Mouse (Mus musculus) left cerebral cortex, postnatal 4 days (tissue): ENCODE results near the gene Cyp2u1. TPM values are rescaled to one million over a fixed set of nuclear protein-coding genes. Genes with fewer than 3 reads are reported as not detected.

Experiments used
- DNase-seq: peaks from one replicate; pipeline ENCODE4 v3.0.0-alpha.2; 2022
- intact Hi-C: fragments of 180-260 bp; cut with DNase I; formaldehyde crosslinking; loops from one replicate; pipeline ENCODE4 v1.15.1; 2025
- total RNA-seq, 2 experiments: library from RNA; stranded (reverse); gene quantifications; 2 replicates each; pipeline ENCODE4 v1.2.3; 2021

Gene Cyp2u1
- total RNA-seq, 2 experiments from 2014 or later, result 13.1 to 14.4 TPM

DNA sequence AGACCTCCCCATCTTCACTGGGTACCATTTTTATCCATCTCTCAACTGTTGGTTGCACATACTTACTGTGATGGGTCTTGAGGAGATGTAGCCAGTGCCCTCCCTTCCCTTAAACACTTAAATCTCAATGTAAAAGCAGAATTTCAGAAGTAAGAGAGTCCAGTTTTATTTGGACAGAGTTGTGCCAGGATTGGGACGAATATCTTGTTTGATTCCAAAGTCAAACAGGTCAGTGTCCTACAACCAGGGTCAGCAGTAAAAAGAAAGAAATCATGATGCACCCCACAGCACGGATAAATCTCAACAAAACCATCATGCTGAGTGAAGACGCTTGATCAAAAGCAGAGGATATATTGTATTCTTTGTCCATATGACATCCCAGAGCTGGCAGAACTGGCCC lies 4.8 kb upstream of the Cyp2u1 start:
- no peak for DNase-seq
- intact Hi-C loops, result no loop called here

DNA sequence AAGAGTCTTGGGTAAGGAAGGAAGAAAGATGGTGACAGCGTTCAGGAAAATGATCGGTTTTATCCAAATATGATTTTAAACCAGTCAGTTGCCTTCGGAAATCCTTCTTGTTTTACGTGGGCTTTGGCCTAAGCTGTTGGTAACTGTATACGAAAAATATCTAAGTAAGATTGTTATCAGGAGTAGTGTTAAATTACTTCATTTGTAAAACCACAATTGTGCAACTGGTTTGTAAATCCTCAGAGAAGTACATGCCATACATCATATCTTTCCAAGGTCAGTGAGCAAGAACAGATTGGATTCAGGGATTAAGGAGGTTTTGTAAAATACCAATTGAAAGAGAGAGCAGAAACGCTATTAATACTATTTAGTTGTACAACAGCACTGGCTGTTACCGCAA lies 3.2 kb upstream of the Cyp2u1 start:
- intact Hi-C loops, result no loop called here
- DNase-seq, result no peak

DNA sequence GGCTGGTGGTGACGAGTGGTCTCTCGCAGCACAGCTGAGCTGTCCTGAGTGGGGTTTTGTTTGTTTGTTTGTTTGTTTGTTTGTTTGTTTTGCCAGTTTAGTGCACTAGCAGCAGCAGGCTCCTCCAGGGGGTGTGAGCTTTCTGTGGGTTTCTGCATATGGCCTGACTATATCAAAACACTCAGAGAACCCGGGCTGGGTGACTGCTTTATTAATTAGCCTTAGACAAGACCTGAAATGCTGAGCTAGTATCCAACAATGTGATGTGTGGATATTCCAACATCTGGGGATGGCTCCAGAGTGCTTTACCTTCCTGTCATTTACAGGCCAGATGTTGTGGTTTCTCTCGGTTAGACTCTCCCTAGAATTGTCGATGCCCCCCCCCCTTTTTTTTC lies 290 bp upstream of the Cyp2u1 start:
- intact Hi-C loops, result no loop called here
- no peak for DNase-seq

DNA sequence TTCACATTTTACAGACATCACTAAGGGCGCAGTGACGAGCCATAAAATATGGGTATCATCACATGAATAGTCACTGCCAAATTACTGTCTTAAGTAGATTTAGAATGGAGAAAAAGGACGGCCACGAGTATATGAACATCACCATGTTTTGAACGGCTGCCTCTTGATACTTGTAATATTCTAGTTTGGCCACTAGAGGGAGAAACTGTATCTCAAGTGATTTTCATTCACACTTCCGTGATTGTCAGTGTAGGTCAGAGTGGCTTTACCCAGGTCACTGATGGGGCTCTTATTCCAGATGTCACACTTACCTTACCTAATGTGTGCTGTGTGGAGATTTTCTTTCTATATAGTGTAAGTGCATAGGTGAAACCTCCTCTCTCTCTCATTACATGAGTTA lies 3.1 kb downstream of the Cyp2u1 start:
- intact Hi-C loops, result no loop called here
- DNase-seq, result no peak

DNA sequence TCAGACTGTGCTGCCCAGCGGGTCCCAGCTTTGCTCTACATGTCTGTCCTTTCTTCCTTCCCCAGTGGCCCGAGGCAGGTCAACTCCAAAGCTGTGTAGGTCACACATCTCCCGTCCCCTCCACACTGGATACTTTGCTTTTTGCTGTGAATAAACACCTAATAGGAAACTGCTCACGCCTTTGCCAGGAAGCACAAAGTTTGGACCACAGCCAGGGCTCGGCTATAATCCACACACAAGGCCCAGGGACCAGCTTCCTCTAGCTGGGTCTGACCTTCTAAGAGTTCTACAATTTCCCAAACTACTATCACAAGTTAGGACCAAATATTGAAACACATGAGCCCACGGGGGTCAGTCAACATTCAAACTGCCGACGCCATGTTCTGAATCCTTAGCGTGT lies 3.9 kb downstream of the Cyp2u1 start:
- intact Hi-C loops, result no loop called here

DNA sequence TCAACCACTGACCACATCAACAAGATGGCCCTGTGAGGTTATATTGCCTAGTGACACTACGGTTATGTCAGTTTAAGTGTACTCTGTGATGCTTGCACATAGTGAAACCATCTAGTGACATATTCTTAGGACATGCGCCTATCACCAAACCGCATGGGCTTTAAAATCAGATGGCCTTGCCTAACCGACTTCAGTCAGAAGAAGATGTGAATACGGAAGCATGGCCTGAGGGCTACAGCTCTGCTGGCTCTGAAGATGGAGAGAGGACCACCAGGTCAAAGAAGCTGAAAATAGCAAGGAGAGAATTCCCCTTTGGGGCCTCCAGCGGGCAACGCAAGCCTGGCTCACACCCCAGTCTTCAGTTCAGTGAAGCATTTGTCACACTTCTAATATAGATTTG lies 6.1 kb downstream of the Cyp2u1 start:
- intact Hi-C loops, result no loop called here
- DNase-seq, result no peak

More for the DNA sequence above, 3.9 kb downstream of the Cyp2u1 start:
- no peak for DNase-seq

DNA sequence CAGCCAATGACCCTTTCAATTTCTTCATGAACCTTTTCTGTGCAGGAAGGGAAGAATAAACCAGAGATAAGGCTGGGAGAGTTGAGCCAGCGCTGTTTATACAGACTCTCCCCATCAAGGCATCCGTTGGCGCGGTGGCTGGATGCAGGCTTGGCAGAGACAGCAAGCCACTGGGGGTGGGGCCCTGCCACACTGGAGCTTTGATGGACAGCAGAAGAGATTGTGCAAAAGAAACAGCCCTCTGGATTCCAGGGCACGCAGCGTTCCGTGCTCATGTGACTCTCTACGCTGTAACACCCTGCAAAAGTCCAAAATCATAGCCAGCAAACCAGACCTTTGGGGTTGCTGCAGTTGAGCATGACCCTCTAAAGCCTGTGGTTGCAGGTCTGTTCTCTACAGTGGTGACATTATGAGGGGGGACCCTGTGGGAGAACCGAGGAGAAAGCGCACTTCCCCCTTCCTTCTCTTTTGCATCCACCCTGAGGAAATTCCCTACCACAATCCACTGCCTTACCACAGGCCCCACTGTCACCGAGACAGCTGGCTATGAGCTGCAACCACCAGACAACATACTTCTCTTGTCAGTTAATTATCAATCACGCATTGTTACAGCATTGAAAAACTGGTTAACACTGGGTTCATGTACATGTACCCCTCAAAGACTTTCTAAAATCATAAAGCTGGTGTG lies 7.4 kb downstream of the Cyp2u1 start:
- no peak for DNase-seq
- intact Hi-C loops, result no loop called here

DNA sequence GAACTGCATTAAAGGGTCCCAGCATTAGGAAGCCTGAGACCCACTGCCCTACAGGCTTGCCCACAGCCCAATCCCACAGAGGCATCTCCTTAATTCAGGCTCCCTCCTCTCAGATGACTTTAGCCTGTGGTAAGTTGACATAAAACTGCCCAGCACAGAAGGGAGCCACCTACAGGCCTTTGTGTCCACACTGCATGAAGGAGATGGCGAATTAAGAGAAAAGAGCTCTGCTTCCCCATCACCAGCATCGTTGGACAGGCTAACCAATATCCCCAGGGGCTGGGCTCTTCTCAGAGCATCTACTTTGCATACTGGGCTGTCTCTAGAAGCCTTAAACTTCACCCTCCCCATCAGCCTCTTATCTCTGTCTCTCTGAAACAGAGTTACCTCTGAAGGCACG lies 8.5 kb downstream of the Cyp2u1 start:
- no peak for DNase-seq
- intact Hi-C loops, result no loop called here

DNA sequence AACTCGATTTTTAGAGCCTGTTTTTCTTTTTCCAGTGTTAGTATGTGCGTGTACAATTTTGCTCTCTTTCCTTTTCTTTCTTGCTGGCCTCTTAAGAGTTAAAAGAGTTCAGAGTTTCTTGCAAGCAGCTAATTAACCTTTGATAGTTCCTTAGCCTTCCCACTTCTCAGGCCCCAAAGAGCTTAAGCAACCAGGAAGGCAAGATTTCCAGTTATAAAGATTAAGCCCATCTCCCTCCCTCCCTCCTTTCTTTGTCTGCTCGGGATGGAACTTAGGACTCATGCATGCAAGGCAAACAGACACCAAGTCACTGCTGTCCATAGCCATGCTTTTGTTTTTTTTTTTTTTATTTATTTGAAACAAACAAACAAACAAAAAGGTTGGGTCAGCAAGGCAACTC lies 10.1 kb downstream of the Cyp2u1 start:
- DNase-seq, result no peak
- intact Hi-C loops, result no loop called here

DNA sequence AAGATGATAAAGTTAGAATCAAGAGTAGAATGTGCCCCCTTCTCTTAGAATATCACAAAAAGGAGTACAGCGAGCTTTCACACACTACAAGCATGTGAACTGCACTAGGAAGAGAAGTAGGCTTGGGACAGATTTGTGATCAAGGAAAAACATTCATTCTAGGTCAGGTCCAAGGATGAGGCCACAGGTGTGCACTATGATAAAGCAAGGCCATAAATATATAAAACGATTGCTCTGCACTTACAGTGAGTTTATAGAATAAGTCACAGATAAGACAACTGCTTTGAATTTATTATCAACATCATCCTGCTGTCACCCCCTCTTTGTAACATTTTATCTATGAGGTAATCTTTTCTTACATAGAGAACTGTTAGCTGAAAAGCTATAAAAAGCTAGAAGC lies 10.7 kb downstream of the Cyp2u1 start:
- intact Hi-C loops, result no loop called here
- DNase-seq, result no peak

DNA sequence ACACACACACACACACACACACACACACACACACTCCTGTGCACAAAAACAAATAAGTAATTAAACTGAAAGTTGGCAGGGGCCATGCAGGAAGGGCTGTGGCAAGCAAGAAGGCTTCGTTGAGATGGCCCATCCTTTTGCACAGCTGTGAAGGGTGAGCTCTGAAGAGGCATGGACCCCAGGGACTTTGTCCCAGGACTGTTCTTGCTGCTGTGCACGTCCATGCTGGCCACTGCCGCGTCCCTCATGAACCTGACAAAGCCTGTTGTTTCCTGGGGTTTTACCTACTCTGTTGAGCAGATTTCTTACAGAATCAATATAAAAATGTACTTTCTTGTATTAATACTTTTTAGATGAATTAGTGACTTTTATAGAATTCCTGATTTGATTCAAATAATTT lies 11.1 kb downstream of the Cyp2u1 start:
- DNase-seq, result no peak
- intact Hi-C loops, result no loop called here

DNA sequence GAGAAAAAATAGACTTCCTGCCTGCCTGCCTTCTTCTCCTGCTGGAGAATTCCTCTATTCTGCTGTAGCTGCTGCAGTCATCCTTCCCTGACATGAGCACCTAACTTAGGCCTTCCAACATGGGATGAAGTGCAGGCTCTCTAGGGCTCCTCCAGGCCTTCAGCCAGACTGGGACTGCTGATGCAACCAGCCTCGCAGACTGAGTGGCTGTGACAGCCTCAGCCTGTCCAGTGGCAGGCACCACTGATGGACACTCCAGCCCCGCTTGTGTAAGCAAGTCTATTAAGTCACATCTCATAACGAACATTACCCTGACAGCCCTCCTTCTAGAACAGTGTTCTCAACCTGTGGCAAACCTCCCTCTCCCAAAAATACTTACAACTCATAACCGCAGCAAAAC lies 28.9 kb downstream of the Cyp2u1 start:
- intact Hi-C loops, result no loop called here
- DNase-seq, result no peak

DNA sequence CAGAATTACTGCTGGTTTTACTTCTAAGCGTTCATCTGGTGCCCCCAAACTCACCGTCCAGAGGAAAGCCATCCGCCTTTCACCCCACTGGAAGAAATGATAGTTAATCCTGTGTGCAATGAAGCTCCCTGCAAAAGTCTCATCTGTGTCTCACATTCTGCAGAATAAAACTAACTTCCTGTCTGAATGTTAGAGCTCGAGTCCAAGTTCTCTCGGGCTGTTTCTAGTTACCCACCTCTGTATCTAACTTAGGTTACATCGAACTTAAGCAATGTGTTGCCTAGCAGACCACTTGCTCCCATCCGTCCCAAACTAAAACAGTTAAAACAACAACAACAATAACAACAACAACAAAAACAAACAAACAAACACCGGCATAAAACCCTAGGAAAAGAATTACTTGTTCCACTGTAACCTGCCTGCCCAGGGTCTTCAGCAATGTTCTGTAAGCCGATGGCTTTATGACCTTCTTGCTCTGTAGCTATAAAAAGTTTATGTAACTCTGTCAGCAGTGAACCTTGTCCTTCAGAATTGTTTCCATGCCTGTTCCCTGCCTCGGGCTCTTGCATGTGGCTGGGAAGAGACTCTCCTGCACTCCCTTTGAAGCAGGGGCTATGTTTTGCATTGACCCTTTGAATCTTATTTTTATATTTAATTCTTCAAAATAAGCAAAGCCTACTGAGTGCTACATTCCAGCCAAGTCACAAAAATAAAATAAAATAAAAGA lies 30.5 kb downstream of the Cyp2u1 start:
- intact Hi-C loops, result no loop called here

DNA sequence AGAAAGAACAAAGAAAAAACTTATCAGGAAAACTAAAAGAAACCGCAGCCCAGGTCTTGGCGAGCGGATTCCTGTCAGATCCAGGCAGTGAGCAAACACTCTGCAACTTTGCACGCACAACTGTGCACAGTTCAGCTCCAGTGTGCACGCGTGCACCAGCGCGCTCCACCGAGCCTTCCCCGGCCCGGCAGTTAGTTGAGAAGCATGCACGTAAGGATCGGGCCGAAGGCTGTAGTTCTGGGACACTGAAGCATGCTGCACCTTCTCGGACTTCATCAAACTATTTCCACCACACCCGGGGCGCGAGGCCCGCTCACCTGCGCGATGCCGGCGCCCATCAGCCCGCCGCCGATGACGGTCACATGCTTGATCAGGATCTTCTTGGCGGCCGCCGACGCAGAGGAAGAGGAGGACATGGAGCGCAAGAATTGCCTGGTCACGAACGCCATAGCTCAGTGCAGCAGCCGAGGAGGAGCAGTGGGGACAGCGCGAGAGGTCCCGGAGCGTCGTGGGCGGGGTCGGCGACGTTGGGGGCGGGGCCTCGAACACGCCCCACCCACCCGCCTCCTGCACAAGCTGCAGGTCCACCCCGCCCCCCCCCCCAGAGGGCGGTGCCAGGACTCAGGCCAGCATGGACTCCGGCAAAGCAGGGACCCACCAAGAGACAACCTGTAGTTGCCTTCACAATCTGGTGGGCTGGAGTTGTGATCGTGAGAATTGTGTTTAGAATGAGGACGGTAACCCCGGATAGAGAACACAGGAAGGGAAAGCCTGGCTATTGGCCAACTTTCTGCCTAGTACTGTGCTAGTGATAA lies 31.3 kb downstream of the Cyp2u1 start, which contains the start of gene Hadh:
Hadh (minus strand) TSS at position 543 of the 815 bp plus-strand sequence.
- intact Hi-C loops, result no loop called here
- DNase-seq, result peak; percentile 87

More for the DNA sequence above, 30.5 kb downstream of the Cyp2u1 start:
- DNase-seq, result no peak

DNA sequence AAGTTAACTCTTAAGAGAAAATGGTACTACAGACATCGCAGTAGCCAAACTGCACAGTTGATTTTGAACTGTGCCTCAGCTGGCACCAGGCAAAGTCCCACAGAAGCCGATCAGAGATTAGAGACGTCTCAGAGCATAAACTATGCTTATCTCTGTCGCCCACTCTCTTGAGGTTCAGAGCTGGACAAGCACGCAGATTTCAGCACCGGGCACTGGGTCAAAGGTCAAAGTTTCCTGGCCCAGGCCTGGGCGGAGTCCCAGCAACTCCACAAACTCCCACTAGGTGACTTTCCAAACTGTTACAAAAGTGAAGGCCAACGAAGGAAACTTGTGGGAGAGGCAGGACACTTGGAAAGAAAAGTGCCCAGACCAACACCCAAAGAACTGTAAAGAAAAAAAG lies 31.9 kb downstream of the Cyp2u1 start:
- DNase-seq, result peak; percentile 27

DNA sequence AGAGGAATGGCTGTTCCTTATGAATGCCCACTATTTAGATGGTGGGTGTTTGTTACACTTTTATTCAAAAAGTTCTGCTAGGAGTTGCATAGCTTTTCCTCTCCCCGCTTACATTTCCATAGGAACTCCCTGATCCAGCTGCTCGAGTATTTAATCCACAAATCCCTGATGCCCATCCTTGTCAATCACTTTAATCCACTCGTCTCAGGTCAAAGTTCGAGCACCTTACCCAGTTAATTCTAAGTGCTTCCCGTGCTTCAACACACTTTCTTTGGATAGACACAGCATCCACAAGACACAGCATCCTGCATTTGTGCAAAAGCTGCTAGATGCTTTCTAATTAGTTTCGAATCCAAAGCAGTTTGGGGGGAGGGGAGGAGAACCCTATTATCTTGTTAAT lies 32.6 kb downstream of the Cyp2u1 start:
- intact Hi-C loops, result no loop called here

More for the DNA sequence above, 31.9 kb downstream of the Cyp2u1 start:
- intact Hi-C loops, result no loop called here

DNA sequence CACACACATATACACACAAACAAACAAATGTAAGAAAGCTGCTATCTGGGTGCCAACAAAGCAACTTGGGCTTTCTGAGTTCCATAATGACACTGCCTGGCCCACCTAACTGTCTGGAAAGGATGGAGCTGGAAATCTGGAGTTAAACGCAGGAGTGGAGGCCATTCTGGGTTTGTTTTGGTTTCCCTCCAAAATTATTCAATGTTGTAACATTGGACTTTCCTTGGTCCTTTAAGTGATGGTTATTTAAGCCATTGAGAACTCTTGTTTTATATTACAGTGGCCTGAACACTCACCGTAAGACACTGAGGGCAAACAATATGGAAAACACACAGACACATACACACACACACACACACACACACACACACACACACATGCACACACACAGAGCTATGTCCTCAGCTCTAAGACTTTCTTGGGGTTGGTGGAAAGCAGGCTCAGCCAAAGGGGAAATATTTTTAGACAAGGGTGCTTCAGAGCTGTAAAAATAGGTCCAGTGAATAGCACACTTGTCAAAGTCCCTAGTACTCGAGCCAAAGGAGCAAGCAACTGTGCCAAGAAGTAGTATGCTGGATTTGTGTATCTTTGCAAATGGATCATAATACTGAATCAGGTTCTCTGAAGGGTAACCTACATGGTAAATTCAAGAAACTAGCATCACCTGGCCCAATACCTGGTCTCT lies 36.5 kb downstream of the Cyp2u1 start:
- no peak for DNase-seq
- intact Hi-C loops, result no loop called here

More for the DNA sequence above, 32.6 kb downstream of the Cyp2u1 start:
- no peak for DNase-seq

DNA sequence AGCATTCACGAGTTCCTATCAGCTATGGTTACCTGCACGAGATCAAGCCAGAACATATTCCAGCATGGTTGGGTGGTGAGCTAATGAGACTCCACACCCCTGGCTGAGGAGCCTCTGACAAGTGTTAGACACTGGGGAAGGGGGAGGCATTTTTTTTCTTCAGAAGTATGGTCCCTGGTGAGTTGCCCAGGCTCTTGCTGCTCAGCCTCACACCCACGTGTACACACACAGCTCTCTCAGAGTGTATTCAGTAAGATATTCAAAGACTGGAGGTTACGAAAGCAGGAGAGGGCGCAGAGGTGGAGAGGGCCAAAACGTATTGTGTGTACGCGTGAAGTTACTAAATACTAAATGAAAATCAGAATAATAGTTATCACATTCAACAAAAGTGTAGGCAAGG lies 37.5 kb downstream of the Cyp2u1 start:
- DNase-seq, result no peak
- intact Hi-C loops, result no loop called here

DNA sequence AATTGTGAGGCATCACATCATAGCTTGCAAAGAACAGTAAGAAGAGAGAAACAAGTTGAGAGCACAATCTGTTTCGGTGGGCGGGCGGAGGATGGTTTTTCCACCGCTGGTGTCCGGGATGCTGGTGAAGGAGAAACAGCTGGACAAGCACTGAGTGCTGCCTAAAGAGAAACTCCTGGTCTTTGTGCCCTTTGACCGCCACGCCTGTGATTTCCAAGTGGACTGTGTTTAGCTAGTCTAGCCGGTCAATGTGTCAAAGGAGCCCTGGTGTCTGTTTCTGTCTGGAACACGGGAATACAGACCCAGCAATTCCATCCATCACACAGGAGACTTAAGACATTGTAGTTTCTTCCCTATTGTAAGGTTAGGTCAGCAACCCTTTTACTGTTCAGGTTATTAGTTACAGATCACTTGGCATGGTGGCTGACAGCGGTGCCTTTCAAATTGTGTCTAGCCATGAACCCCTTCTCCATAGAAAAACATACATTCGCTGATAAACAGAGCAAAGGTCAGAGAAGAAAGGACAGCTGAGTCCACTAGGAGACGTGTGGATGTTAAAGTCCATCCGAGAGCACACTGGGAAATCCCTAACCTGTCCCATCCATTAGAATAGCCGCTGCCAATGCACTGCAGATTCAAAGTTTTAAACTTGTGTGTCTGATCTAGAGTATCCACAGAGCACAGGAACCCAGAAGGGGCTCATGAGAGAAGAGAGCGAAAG lies 39.1 kb downstream of the Cyp2u1 start:
- intact Hi-C loops, result no loop called here
- DNase-seq, result no peak

DNA sequence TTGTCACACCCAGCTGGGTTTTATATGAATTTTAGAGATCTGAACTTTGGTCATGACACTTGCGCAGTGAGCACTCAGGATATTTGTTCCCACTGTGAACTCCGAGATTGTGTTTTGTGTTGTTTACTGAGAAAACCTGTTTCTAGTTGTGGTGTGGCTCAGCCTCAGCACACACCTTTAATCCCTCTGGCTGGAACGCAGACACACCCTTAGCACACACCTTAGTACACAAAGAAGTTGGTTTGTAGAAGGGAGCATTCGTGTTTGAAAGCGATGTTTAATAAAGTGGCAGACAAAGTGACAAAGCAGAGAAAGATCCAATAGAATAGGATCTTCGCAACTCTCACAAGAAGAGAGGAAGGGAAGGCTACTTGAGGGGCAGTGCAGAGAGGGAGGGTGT lies 42.6 kb downstream of the Cyp2u1 start:
- DNase-seq, result no peak

More for the DNA sequence above, 42.6 kb downstream of the Cyp2u1 start:
- intact Hi-C loops, result no loop called here
